Mouse (Mus musculus): ENCODE results near the gene Cyb5d1. TPM values are rescaled to one million over a fixed set of nuclear protein-coding genes. Genes with fewer than 3 reads are reported as not detected.

Cyb5d1 gene
- 28.4 TPM for polyA plus RNA-seq (2017; shearing (Covaris generic))

DNA sequence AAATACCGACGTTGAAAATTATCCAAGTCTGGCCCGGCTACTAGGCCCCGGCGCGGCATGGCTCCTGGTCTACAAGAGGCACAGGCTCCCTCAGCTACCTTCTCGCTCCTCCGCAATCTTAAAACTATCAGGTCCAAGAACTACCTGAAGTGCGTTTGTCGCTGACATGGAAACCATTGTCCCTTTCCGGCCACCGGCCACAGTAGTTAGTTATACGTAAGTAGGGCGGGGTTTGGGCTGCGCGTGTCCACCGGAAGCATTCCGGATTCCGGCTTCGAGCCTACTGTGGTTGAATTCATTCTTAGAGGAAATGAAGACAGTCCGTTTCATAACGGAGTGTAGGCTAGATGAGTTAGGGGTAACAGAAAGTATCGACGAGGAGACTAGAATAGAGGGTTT lies at the start of gene Cyb5d1, which contains the start of gene Naa38:
Gene Cyb5d1, minus strand, starts transcription at position 397 of the 399 bp plus-strand sequence.
Gene Naa38, plus strand, starts transcription at position 253 of the 399 bp plus-strand sequence.

GRCm38 (mm10) chr11:69413221-69414181 lies 18.1 kb upstream of the Cyb5d1 start, which contains the start of gene Kdm6b:
Gene Kdm6b (minus strand): TSS chr11:69413675.

GRCm38 (mm10) chr11:69398059-69398458 lies 2.6 kb upstream of the Cyb5d1 start, which contains the start of gene Tmem88:
Gene Tmem88 (minus strand): TSS chr11:69398234.

DNA sequence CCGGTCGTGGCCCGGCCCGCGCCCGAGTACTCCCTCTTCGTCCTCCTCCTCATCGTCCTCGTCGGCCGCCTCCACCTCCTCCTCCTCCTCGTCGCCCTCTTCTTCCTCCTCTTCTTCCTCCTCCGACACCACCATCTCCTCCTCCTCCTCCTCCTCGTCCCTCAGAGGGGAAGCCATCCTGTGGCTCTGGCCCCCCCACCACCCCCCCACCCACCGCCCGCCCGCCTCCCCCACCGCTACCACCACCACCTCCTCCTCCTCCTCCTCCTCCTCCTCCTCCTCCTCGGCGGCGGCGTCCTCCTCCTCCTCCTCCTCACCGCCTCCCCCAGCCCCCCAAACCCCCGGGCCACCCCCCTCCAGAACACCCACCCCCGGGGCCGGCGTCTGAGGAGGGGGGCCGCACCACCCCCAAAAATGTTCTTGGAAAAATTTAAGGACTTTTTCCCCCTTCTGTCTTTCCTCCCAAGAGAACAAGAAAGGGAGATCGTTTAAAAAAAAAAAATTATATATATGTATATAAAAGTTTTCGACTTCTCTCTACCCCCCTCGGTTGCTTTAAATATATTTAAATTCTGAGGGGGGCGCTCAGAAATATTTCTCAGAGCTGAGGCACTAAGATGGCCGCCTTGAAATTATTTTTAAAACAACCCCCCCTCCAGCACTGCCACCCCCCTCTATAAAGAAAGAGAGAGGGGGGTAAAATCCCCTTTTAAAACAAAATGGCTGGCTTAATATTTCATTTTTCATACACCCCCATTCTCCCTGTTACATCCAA lies 26.0 kb downstream of the Cyb5d1 start, which contains the start of gene Chd3:
Gene Chd3, minus strand, starts transcription at position 192 of the 775 bp plus-strand sequence.

Other genes with a start within 250 kb of the Cyb5d1 start
- not detected for gene Alox12b, start 238.6 kb downstream of the Cyb5d1 start, polyA plus RNA-seq (2017; shearing (Covaris generic))
- gene Alox8, start 197.8 kb downstream of the Cyb5d1 start, polyA plus RNA-seq (2017; shearing (Covaris generic)), result 0.57 TPM
- 0.10 TPM for gene Gucy2e, start 158.6 kb downstream of the Cyb5d1 start, polyA plus RNA-seq (2017; shearing (Covaris generic))
- 9.9 TPM for gene Cntrob, start 71.9 kb downstream of the Cyb5d1 start, polyA plus RNA-seq (2017; shearing (Covaris generic))
- gene Trappc1, start 71.7 kb downstream of the Cyb5d1 start, polyA plus RNA-seq (2017; shearing (Covaris generic)), result 43.0 TPM
- gene Kcnab3, start 69.4 kb downstream of the Cyb5d1 start, polyA plus RNA-seq (2017; shearing (Covaris generic)), result 0.65 TPM
- gene Rnf227, start 55.2 kb downstream of the Cyb5d1 start, polyA plus RNA-seq (2017; shearing (Covaris generic)), result 2.2 TPM
- gene Chd3, start 26.2 kb downstream of the Cyb5d1 start, polyA plus RNA-seq (2017; shearing (Covaris generic)), result 65.5 TPM
- 45.5 TPM for gene Naa38, start 144 bp downstream of the Cyb5d1 start, polyA plus RNA-seq (2017; shearing (Covaris generic))
- gene Tmem88, start 2.6 kb upstream of the Cyb5d1 start, polyA plus RNA-seq (2017; shearing (Covaris generic)), result 3.3 TPM
- 55.7 TPM for gene Kdm6b, start 18.0 kb upstream of the Cyb5d1 start, polyA plus RNA-seq (2017; shearing (Covaris generic))
- 0.16 TPM for gene Dnah2, start 153.5 kb upstream of the Cyb5d1 start, polyA plus RNA-seq (2017; shearing (Covaris generic))
- gene Efnb3, start 164.6 kb upstream of the Cyb5d1 start, polyA plus RNA-seq (2017; shearing (Covaris generic)), result not detected
- 13.1 TPM for gene Wrap53, start 184.6 kb upstream of the Cyb5d1 start, polyA plus RNA-seq (2017; shearing (Covaris generic))
- gene Trp53, start 184.7 kb upstream of the Cyb5d1 start, polyA plus RNA-seq (2017; shearing (Covaris generic)), result 204 TPM
- not detected for gene Atp1b2, start 210.3 kb upstream of the Cyb5d1 start, polyA plus RNA-seq (2017; shearing (Covaris generic))
- 0.68 TPM for gene Shbg, start 222.3 kb upstream of the Cyb5d1 start, polyA plus RNA-seq (2017; shearing (Covaris generic))
- gene Sat2, start 226.4 kb upstream of the Cyb5d1 start, polyA plus RNA-seq (2017; shearing (Covaris generic)), result 0.59 TPM
- 73.0 TPM for gene Fxr2, start 237.4 kb upstream of the Cyb5d1 start, polyA plus RNA-seq (2017; shearing (Covaris generic))

Data from effector memory CD4-positive, alpha-beta T cell, adult 7 months (primary cell).